Mouse (Mus musculus) heart, adult 2 months (tissue): Measurements from ENCODE around the gene Mrpl34. TPM values are rescaled to one million over a fixed set of nuclear protein-coding genes. Genes with fewer than 3 reads are reported as not detected.
A peak's percentile ranks its signal among the peaks of the same experiment; 100 is the strongest.
"Not testable (repeated sequence)": the region's sequence is repeated elsewhere in the genome, so short reads cannot be mapped to it uniquely, and the experiment has no call there.

Source experiments
- DNase-seq, 2 experiments: peaks; one replicate each; pipeline ENCODE4 v3.0.0; 2021
- H3K27ac ChIP-seq: fragments of 200-600 bp; 2 replicates; pipeline ENCODE4 v1.8.1; 2022
- H3K27me3 ChIP-seq: fragments of 200-500 bp; 2 replicates; pipeline ENCODE4 v1.6.1; 2012; ENCODE audit warnings: mild to moderate bottlenecking, low read length, inconsistent platforms, mixed read lengths; ENCODE audit not compliant: control insufficient read depth, insufficient read depth
- H3K36me3 ChIP-seq: fragments of 200-500 bp; 2 replicates; pipeline ENCODE4 v1.6.1; 2012; ENCODE audit warnings: low read length, inconsistent platforms; ENCODE audit not compliant: control insufficient read depth, insufficient read depth
- H3K4me1 ChIP-seq: fragments of 200-500 bp; 2 replicates; pipeline ENCODE4 v1.6.1; 2011; ENCODE audit warnings: low read length; ENCODE audit not compliant: control insufficient read depth, insufficient read depth
- H3K4me3 ChIP-seq: fragments of 200-600 bp; 2 replicates; pipeline ENCODE4 v1.8.1; 2022
- H3K79me2 ChIP-seq: fragments of 200-500 bp; replicated peaks from 2 replicates; pipeline ENCODE4 v1.6.1; 2012; ENCODE audit warnings: mild to moderate bottlenecking, inconsistent platforms, low read length, moderate library complexity, mixed read lengths; ENCODE audit not compliant: control insufficient read depth, insufficient read depth
- H3K9ac ChIP-seq: fragments of 200-500 bp; 2 replicates; pipeline ENCODE4 v1.6.1; 2012; ENCODE audit warnings: low read depth, mild to moderate bottlenecking, control low read depth, inconsistent platforms, low read length, mixed read lengths
- CTCF ChIP-seq: fragments of 200-600 bp; IDR thresholded peaks from 2 replicates; pipeline ENCODE4 v1.8.1; 2022; ENCODE audit warnings: antibody characterized with exemption, mild to moderate bottlenecking, moderate library complexity
- EP300 ChIP-seq: fragments of 200-500 bp; IDR thresholded peaks from 2 replicates; pipeline ENCODE4 v1.6.1; 2011; ENCODE audit warnings: low read depth, low read length, control low read depth; ENCODE audit not compliant: insufficient read depth
- POLR2A ChIP-seq: fragments of 200-500 bp; IDR thresholded peaks from 2 replicates; pipeline ENCODE4 v1.6.1; 2011; ENCODE audit warnings: mild to moderate bottlenecking, low read depth, low read length, control low read depth; ENCODE audit not compliant: insufficient read depth
- WGBS: fragments of 180-500 bp; shearing (Covaris S2); methylation state at CpG from one replicate; pipeline ENCODE4 v1.1.7; 2018; 5-methylcytosine and 5-hydroxymethylcytosine counted together
- intact Hi-C: fragments of 180-260 bp; cut with DNase I; formaldehyde crosslinking; loops from one replicate; pipeline ENCODE4 v1.15.1; 2025
- long read RNA-seq: library from polyadenylated mRNA; stranded (forward); transcript quantifications from one replicate; pipeline ENCODE4 v2.0.0, GENCODE M21; 2021
- polyA plus RNA-seq: library from polyadenylated mRNA; depleted of rRNA; stranded (reverse); fragments of >200 nt; gene quantifications from 2 replicates; pipeline ENCODE4 v1.2.3, GENCODE M21; 2012; rRNA removed
- total RNA-seq, 2 experiments: library from RNA; stranded (reverse); gene quantifications; 2 replicates each; pipeline ENCODE4 v1.2.3; 2021

Mrpl34 gene
- total RNA-seq (100 to 1,000 TPM; 120 to 128 TPM), polyA plus RNA-seq (81.7 and 153 TPM in 2 replicates)
- long read RNA-seq, transcript Mrpl34-201 (2 exons, 607 nt) = major isoform, 44 of 47 reads
- long read RNA-seq, partial matches to known transcripts = 1 of 47 reads
- long read RNA-seq, other reads (novel, unspliced or antisense) = 2 of 47 reads

GRCm38 (mm10) chr8:71464513-71465500, at the start of gene Mrpl34:
Gene Mrpl34 (plus strand): TSS chr8:71464959.
- intact Hi-C loops = loop anchor here (5.0 kb wide), 2 partner anchors 83 to 127 kb away; partner anchors contain the start of genes Nr2f6 and Pgls
- Histone ChIP-seq H3K27me3 (no peaks in the 10 kb centered on the region), H3K4me3 (peak within 1 kb of the TSS; percentile 73), H3K9ac (peak within 1 kb of the TSS; percentile 79), H3K4me1 (peaks cover 11% of the 10 kb centered on the region), H3K79me2 (peaks cover 3% of the 10 kb centered on the region; the same call in 1 of the 2 replicates), H3K36me3 (no peaks in the 10 kb centered on the region), H3K27ac (peak within 1 kb of the TSS; percentile 87)
- peak; percentile 96 to 99 for DNase-seq
- under 1% methylated on average over 59 of the region's 59 CpGs for WGBS
- TF ChIP-seq POLR2A (peak; percentile 95), EP300 (peak; percentile 88; the same call in 1 of the 2 replicates), CTCF (peak; percentile 98)

GRCm38 (mm10) chr8:71422121-71422520, 42.6 kb upstream of the Mrpl34 start:
- no peak overlapping the region for H3K4me3 ChIP-seq
- H3K4me1 ChIP-seq = no peaks in the 10 kb centered on the region
- no peak overlapping the region for H3K9ac ChIP-seq
- intact Hi-C loops = no loop called here
- H3K27me3 ChIP-seq = no peaks in the 10 kb centered on the region
- no peak overlapping the region for H3K27ac ChIP-seq
- no peaks in the 10 kb centered on the region for H3K36me3 ChIP-seq
- TF ChIP-seq CTCF (no peak), POLR2A (no peak), EP300 (no peak)
- no peak for DNase-seq
- no peaks in the 10 kb centered on the region for H3K79me2 ChIP-seq

GRCm38 (mm10) chr8:71432935-71433334, 31.8 kb upstream of the Mrpl34 start:
- H3K27ac ChIP-seq, H3K79me2 ChIP-seq, DNase-seq, H3K4me3 ChIP-seq, H3K9ac ChIP-seq, H3K27me3 ChIP-seq, intact Hi-C loops, H3K36me3 ChIP-seq, H3K4me1 ChIP-seq: not testable (repeated sequence)
- WGBS = 76% methylated on average over 1 of the region's 1 CpGs

GRCm38 (mm10) chr8:71437041-71437440, 27.7 kb upstream of the Mrpl34 start:
- no peak overlapping the region for H3K27ac ChIP-seq
- intact Hi-C loops = no loop called here
- no peak overlapping the region for H3K4me3 ChIP-seq
- no peaks in the 10 kb centered on the region for H3K4me1 ChIP-seq
- no peaks in the 10 kb centered on the region for H3K79me2 ChIP-seq
- TF ChIP-seq CTCF (no peak), EP300 (no peak), POLR2A (no peak)
- DNase-seq = no peak
- H3K9ac ChIP-seq = no peak overlapping the region
- WGBS = 55% methylated on average over 3 of the region's 3 CpGs
- H3K27me3 ChIP-seq = no peaks in the 10 kb centered on the region
- H3K36me3 ChIP-seq = no peaks in the 10 kb centered on the region

- no peak for DNase-seq
- H3K9ac ChIP-seq = no peak overlapping the region
- H3K4me1 ChIP-seq = no peaks in the 10 kb centered on the region
- H3K27ac ChIP-seq = no peak overlapping the region
- WGBS = under 1% methylated on average over 7 of the region's 7 CpGs
- no peaks in the 10 kb centered on the region for H3K36me3 ChIP-seq
- no peak for TF ChIP-seq EP300
- peak; percentile 91 for TF ChIP-seq CTCF
- H3K4me3 ChIP-seq = no peak overlapping the region
- H3K27me3 ChIP-seq = no peaks in the 10 kb centered on the region
- H3K79me2 ChIP-seq = no peaks in the 10 kb centered on the region
- intact Hi-C loops = loop anchor here (1.0 to 2.0 kb wide), 5 partner anchors 22 to 289 kb away; partner anchors contain the start of genes Abhd8 and Gtpbp3
These were observed 23.4 kb upstream of the Mrpl34 start for GRCm38 (mm10) chr8:71441404-71441803.

- H3K36me3 ChIP-seq = no peaks in the 10 kb centered on the region
- H3K9ac ChIP-seq = no peak overlapping the region
- intact Hi-C loops = no loop called here
- WGBS = 70% methylated on average over 7 of the region's 7 CpGs
- H3K4me3 ChIP-seq = no peak overlapping the region
- DNase-seq = no peak
- no peaks in the 10 kb centered on the region for H3K27me3 ChIP-seq
- no peak overlapping the region for H3K27ac ChIP-seq
- H3K4me1 ChIP-seq = no peaks in the 10 kb centered on the region
- TF ChIP-seq EP300 = no peak
- TF ChIP-seq POLR2A = no peak
- no peak for TF ChIP-seq CTCF
- no peaks in the 10 kb centered on the region for H3K79me2 ChIP-seq
These were observed 19.7 kb upstream of the Mrpl34 start for GRCm38 (mm10) chr8:71445096-71445495.
